Mouse (Mus musculus) olfactory bulb, adult 2 months (tissue): ENCODE measurements at regions not wholly inside any gene's neighbourhood (a gene's known extent, or its start where the extent isn't known, plus 50 kb on each side); places are given as distances from the start of the nearest gene placed in this dataset.

Experiments
- H3K27ac ChIP-seq: fragments of 200-500 bp; 2 replicates; pipeline ENCODE4 v1.5.1; 2012; ENCODE audit warnings: low read depth, low read length; ENCODE audit not compliant: insufficient read depth
- H3K4me1 ChIP-seq: fragments of 200-500 bp; 2 replicates; pipeline ENCODE4 v1.6.1; 2012; ENCODE audit warnings: low read length; ENCODE audit not compliant: control insufficient read depth, insufficient read depth
- H3K4me3 ChIP-seq: fragments of 200-500 bp; 2 replicates; pipeline ENCODE4 v1.5.1; 2012; ENCODE audit warnings: mild to moderate bottlenecking, low read depth, low read length, moderate library complexity; ENCODE audit not compliant: insufficient read depth
- CTCF ChIP-seq: fragments of 200-500 bp; IDR thresholded peaks from 2 replicates; pipeline ENCODE4 v1.5.1; 2012; ENCODE audit warnings: low read depth, mild to moderate bottlenecking, low read length, moderate library complexity; ENCODE audit not compliant: insufficient read depth
- POLR2A ChIP-seq: fragments of 200-500 bp; IDR thresholded peaks from 2 replicates; pipeline ENCODE4 v1.6.1; 2012; ENCODE audit warnings: mild to moderate bottlenecking, low read depth, low read length, moderate library complexity; ENCODE audit not compliant: insufficient read depth
- WGBS: fragments of 180-500 bp; shearing (Covaris S2); methylation state at CpG from one replicate; pipeline ENCODE4 v1.1.7; 2018; 5-methylcytosine and 5-hydroxymethylcytosine counted together

DNA sequence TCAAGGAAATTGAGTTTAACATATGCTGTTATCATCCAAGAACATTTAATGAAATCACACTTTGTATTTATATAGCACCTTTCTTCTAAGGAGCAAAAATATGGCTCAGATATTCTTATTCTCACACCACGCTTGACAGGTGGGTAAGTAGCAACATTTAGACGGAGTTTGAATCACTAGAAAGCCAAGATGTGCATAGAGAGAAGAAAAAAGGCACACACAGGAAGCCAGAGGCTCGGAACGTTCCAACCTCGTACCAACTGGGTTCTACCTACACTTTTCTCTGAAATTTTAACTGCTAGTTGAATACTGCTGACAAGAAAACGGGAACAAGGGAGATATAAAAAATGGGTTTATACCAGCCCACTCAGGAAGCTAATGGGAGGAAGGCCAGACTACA is 528.4 kb upstream of the Arid1b start:
- no peak overlapping the region for H3K4me3 ChIP-seq
- no peaks in the 10 kb centered on the region for H3K4me1 ChIP-seq
- TF ChIP-seq CTCF, result no peak
- 75% methylated on average over 6 of the region's 6 CpGs for WGBS
- H3K27ac ChIP-seq, result no peak overlapping the region

DNA sequence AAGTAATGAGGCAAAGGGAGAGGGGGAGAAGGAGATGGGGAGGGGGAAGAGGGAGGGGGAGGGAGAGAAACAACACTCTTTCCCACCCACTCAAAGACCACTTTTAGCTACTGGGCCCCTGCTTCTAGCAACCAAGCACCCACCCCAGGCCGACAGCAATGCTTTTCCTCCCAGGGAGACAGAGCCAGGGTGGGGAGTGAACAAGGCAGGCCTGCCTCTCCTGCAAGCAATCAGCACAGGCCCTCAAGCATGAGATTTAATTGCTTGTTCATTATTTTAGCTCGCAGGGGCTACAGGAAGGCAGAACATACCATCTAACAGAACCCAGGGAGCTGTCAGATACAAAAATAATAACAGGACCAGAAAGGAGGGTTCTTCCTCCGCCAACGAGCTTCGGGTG is 521.7 kb upstream of the Arid1b start:
- Histone ChIP-seq H3K4me3 (no peak overlapping the region), H3K27ac (no peak overlapping the region), H3K4me1 (peaks cover 6% of the 10 kb centered on the region; the same call in 1 of the 2 replicates)
- no peak for TF ChIP-seq CTCF
- TF ChIP-seq POLR2A, result no peak
- WGBS, result 50% methylated on average over 5 of the region's 5 CpGs

DNA sequence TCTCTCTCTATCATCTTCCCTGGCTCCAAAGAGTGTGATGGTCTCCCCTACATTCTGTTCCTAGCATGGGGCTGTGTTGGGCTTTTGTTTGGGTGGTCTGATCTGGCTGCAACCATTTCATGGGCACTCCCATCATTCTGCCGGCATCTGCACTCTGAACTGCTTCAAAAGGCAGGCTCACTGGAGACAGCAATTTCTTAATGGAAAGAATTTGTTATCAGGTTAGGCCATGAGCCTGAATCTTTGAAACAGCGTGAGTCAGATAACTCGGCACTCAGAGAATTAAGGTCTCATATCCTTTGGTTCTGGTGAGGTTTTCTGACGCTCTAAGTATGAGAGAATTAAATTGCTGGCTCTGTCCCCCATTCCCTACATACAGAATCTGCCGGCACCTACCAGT is 519.8 kb upstream of the Arid1b start:
- TF ChIP-seq CTCF (no peak), POLR2A (no peak)

DNA sequence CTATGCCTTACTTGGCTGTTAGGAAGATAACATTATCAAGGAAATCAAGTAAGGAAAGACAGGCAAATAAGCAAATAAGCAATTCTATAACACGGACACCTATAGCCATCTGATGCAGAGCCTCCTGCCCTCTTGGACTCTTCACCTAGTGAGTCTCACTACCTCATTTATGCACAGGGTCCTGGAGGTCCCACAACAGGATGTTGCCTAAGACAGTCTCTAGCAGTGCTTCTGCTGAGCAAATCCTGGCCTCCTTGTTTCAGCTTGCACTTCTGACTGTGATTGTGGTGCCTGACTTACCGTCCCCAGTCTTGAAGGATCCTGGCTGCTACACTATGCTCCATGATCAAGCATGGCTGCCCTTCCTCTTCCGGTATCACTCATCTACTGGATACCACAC is 518.5 kb upstream of the Arid1b start:
- WGBS, result 95% methylated on average over 3 of the region's 3 CpGs
- TF ChIP-seq POLR2A (no peak), CTCF (no peak)

More for the DNA sequence above, 519.8 kb upstream of the Arid1b start:
- 91% methylated on average over 5 of the region's 5 CpGs for WGBS
- H3K4me1 ChIP-seq, result peaks cover 6% of the 10 kb centered on the region; the same call in 1 of the 2 replicates
- no peak overlapping the region for H3K27ac ChIP-seq
- H3K4me3 ChIP-seq, result no peak overlapping the region

DNA sequence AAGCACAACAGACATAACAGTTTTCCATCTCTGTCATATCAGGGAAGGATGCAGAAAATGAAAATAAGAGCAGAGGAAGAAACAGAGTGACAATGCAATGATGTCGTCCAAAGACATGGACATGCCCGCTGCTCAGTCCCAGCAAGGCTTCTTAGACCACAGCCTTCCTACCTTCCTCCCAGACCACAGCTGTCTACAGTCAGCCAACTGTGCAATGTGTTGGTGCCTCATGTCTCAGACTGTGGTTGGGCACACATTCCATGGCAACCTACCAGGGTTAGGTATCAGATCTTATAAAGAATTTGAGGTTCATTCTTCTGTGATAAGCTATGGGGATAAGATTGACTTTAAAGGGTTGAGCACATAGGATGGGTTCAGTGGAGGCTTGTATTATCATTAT is 499.7 kb upstream of the Arid1b start:
- no peak overlapping the region for H3K4me3 ChIP-seq
- 98% methylated on average over 2 of the region's 2 CpGs for WGBS
- TF ChIP-seq CTCF, result no peak
- no peak for TF ChIP-seq POLR2A
- H3K27ac ChIP-seq, result no peak overlapping the region
- peaks cover 11% of the 10 kb centered on the region for H3K4me1 ChIP-seq

More for the DNA sequence above, 518.5 kb upstream of the Arid1b start:
- no peak overlapping the region for H3K4me3 ChIP-seq
- peaks cover 6% of the 10 kb centered on the region; the same call in 1 of the 2 replicates for H3K4me1 ChIP-seq
- H3K27ac ChIP-seq, result no peak overlapping the region

DNA sequence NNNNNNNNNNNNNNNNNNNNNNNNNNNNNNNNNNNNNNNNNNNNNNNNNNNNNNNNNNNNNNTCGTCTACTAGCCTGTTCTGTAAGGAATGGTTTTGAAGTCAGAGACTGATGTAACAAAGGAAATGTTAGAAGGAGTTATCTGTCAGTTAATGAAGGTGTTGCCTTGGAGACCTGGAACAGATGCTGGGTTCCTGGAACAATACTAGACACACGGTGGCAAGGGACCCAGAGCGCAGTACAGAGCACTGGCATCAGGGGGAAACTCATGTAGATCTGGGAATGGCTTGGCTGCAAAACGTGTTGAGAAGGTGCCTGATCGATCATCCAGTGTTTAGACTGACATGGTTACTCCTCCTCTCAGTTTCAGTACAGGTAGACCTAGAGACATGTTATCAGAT is 493.6 kb upstream of the Arid1b start:
- WGBS, result 64% methylated on average over 5 of the region's 5 CpGs
- TF ChIP-seq CTCF, result no peak
- TF ChIP-seq POLR2A, result no peak
- no peak overlapping the region for H3K4me3 ChIP-seq
- no peak overlapping the region for H3K27ac ChIP-seq
- peaks cover 11% of the 10 kb centered on the region for H3K4me1 ChIP-seq

- H3K4me1 ChIP-seq, result peaks cover 11% of the 10 kb centered on the region
- 85% methylated on average over 1 of the region's 1 CpGs for WGBS
- no peak for TF ChIP-seq POLR2A
- TF ChIP-seq CTCF, result no peak
- H3K4me3 ChIP-seq, result no peak overlapping the region
- no peak overlapping the region for H3K27ac ChIP-seq
These were observed 493.1 kb upstream of the Arid1b start for GRCm38 (mm10) chr17:4501029-4501428.

DNA sequence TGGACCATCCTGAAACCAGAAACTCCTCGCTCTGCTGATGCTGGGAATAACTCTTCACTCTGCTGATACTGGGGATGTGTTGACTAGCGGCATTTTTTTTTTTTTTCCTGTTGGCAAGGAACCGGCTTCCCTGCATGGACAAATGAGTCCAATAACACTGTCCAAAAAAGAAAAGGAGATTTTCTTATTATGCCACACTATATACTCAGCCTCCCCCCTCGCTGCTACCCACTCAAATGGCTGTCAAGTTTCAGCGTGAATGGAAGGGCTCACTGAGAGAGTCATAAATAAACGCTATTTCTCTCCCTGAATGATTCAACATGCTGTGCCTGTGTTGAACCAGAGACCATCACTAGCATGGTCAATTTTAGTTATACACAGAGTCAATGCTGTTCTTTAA is 489.2 kb upstream of the Arid1b start:
- WGBS, result 41% methylated on average over 6 of the region's 6 CpGs
- TF ChIP-seq POLR2A, result no peak
- H3K27ac ChIP-seq, result no peak overlapping the region
- H3K4me3 ChIP-seq, result no peak overlapping the region
- no peaks in the 10 kb centered on the region for H3K4me1 ChIP-seq

DNA sequence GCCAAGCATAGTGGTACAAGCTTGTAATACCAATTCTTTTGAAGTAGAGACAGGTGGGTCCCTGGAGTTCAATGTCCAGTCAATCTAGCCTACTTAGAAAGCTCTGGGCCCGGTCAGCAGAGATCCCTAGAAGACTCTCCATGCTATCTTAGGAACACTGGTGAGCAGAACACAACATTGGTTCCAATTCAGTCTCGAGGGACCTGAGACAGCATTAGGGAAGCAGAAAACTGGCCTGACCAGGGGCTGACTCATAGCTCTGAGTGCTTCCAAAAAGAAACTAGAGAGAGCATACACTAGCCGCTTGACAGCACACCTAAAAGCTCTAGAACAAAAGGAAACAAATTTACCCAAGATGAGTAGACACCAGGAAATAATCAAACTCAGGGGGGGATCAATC is 484.6 kb upstream of the Arid1b start:
- WGBS, result 68% methylated on average over 3 of the region's 3 CpGs
- no peaks in the 10 kb centered on the region for H3K4me1 ChIP-seq
- H3K27ac ChIP-seq, result no peak overlapping the region
- TF ChIP-seq POLR2A, result no peak
- no peak for TF ChIP-seq CTCF
- no peak overlapping the region for H3K4me3 ChIP-seq

DNA sequence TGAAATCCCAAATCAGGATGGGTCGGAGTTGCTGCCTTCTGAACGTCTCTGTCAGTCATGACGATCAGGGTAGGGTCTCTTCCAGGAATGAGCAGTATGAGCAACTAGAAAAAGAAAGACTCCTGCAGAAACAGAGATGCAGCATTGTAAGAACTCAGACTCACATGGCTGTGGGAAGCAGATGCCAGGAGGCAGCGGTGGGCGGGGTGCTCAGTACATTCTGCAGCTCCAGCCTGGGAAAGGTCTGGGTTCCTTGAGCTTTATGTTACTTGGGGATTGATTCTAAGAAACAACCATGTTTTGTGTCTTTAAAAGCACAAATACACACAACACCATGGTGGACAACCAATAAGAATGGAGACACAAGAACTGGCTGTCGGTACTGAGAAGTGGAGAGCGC is 478.0 kb upstream of the Arid1b start:
- H3K27ac ChIP-seq, result peak overlapping the region; percentile 62; the same call in 1 of the 2 replicates
- TF ChIP-seq CTCF (no peak), POLR2A (no peak)
- H3K4me1 ChIP-seq, result peaks cover 5% of the 10 kb centered on the region
- no peak overlapping the region for H3K4me3 ChIP-seq
- WGBS, result 41% methylated on average over 7 of the region's 7 CpGs
